Mouse (Mus musculus): ENCODE results near the gene Nt5c3. TPM values are rescaled to one million over a fixed set of nuclear protein-coding genes. Genes with fewer than 3 reads are reported as not detected.

Gene Nt5c3
- polyA plus RNA-seq, 1 experiment from 2014 or later, result 73.3 TPM

- Histone ChIP-seq H3K27me3 (replicated peaks) (no peaks in the 10 kb centered on the region), H3K27ac (no peak overlapping the region), H3K4me3 (replicated peaks) (no peak overlapping the region), H3K9ac (no peak overlapping the region), H3K4me1 (replicated peaks) (0 out of 2 replicates have a peak, but pooled peaks cover 7% of the 10 kb centered on the region), H3K4me2 (replicated peaks) (no peak overlapping the region), H3K36me3 (no peaks in the 10 kb centered on the region), H3K9me3 (no peaks in the 10 kb centered on the region)
- WGBS, result 70% methylated on average over 2 of the region's 2 CpGs
- ATAC-seq, result no peak
These were observed 7.5 kb downstream of the Nt5c3 start for GRCm38 (mm10) chr6:56916279-56916678.

- no peaks in the 10 kb centered on the region for H3K27me3 ChIP-seq (replicated peaks)
- H3K4me1 ChIP-seq (replicated peaks), result 0 out of 2 replicates have a peak, but pooled peaks cover 7% of the 10 kb centered on the region
- H3K9me3 ChIP-seq, result no peaks in the 10 kb centered on the region
- H3K9ac ChIP-seq, result no peak overlapping the region
- no peaks in the 10 kb centered on the region for H3K36me3 ChIP-seq
- 53% methylated on average over 2 of the region's 2 CpGs for WGBS
- no peak overlapping the region for H3K4me3 ChIP-seq (replicated peaks)
- H3K4me2 ChIP-seq (replicated peaks), result no peak overlapping the region
- H3K27ac ChIP-seq, result no peak overlapping the region
- ATAC-seq, result no peak
These were observed 10.5 kb downstream of the Nt5c3 start for GRCm38 (mm10) chr6:56913092-56913858.

GRCm38 (mm10) chr6:56910910-56911309 is 12.8 kb downstream of the Nt5c3 start:
- 0 out of 2 replicates have a peak, but pooled peaks cover 7% of the 10 kb centered on the region for H3K4me1 ChIP-seq (replicated peaks)
- H3K4me2 ChIP-seq (replicated peaks), result no peak overlapping the region
- no peak for ATAC-seq
- no peaks in the 10 kb centered on the region for H3K36me3 ChIP-seq
- H3K9ac ChIP-seq, result no peak overlapping the region
- no peaks in the 10 kb centered on the region for H3K27me3 ChIP-seq (replicated peaks)
- 77% methylated on average over 2 of the region's 2 CpGs for WGBS
- no peaks in the 10 kb centered on the region for H3K9me3 ChIP-seq
- H3K4me3 ChIP-seq (replicated peaks), result no peak overlapping the region
- no peak overlapping the region for H3K27ac ChIP-seq

- H3K36me3 ChIP-seq, result no peaks in the 10 kb centered on the region
- H3K4me2 ChIP-seq (replicated peaks), result no peak overlapping the region
- H3K4me1 ChIP-seq (replicated peaks), result peaks cover 12% of the 10 kb centered on the region; the same call in 1 of the 2 replicates
- no peaks in the 10 kb centered on the region for H3K27me3 ChIP-seq (replicated peaks)
- no peaks in the 10 kb centered on the region for H3K9me3 ChIP-seq
- H3K4me3 ChIP-seq (replicated peaks), result no peak overlapping the region
- 11% methylated on average over 4 of the region's 4 CpGs for WGBS
- no peak overlapping the region for H3K27ac ChIP-seq
- peak; percentile 46; the same call in 1 of the 2 replicates for ATAC-seq
- no peak overlapping the region for H3K9ac ChIP-seq
These were observed 14.8 kb downstream of the Nt5c3 start for GRCm38 (mm10) chr6:56908912-56909311.

GRCm38 (mm10) chr6:56908397-56908796 is 15.3 kb downstream of the Nt5c3 start:
- no peaks in the 10 kb centered on the region for H3K27me3 ChIP-seq (replicated peaks)
- no peaks in the 10 kb centered on the region for H3K9me3 ChIP-seq
- ATAC-seq, result no peak

GRCm38 (mm10) chr6:56907973-56908372 is 15.8 kb downstream of the Nt5c3 start:
- Histone ChIP-seq H3K4me1 (replicated peaks) (peaks cover 10% of the 10 kb centered on the region; the same call in 1 of the 2 replicates), H3K36me3 (no peaks in the 10 kb centered on the region), H3K4me2 (replicated peaks) (no peak overlapping the region), H3K27ac (no peak overlapping the region), H3K4me3 (replicated peaks) (no peak overlapping the region), H3K9me3 (no peaks in the 10 kb centered on the region), H3K27me3 (replicated peaks) (no peaks in the 10 kb centered on the region), H3K9ac (no peak overlapping the region)
- no peak for ATAC-seq
- WGBS, result 94% methylated on average over 3 of the region's 3 CpGs

More at GRCm38 (mm10) chr6:56908397-56908796, 15.3 kb downstream of the Nt5c3 start:
- H3K36me3 ChIP-seq, result no peaks in the 10 kb centered on the region
- H3K9ac ChIP-seq, result no peak overlapping the region
- H3K27ac ChIP-seq, result no peak overlapping the region
- WGBS, result 86% methylated on average over 2 of the region's 2 CpGs
- peaks cover 13% of the 10 kb centered on the region; the same call in 1 of the 2 replicates for H3K4me1 ChIP-seq (replicated peaks)
- H3K4me3 ChIP-seq (replicated peaks), result no peak overlapping the region
- no peak overlapping the region for H3K4me2 ChIP-seq (replicated peaks)

- ATAC-seq, result 0 out of 2 replicates have a peak, but pooled peaks have one; percentile 32
- Histone ChIP-seq H3K9me3 (no peaks in the 10 kb centered on the region), H3K4me2 (replicated peaks) (no peak overlapping the region), H3K4me1 (replicated peaks) (peaks cover 13% of the 10 kb centered on the region), H3K36me3 (no peaks in the 10 kb centered on the region), H3K4me3 (replicated peaks) (no peak overlapping the region), H3K9ac (no peak overlapping the region), H3K27me3 (replicated peaks) (no peaks in the 10 kb centered on the region), H3K27ac (no peak overlapping the region)
- 68% methylated on average over 8 of the region's 8 CpGs for WGBS
These were observed 17.4 kb downstream of the Nt5c3 start for GRCm38 (mm10) chr6:56906121-56906846.

GRCm38 (mm10) chr6:56905486-56905885 is 18.2 kb downstream of the Nt5c3 start:
- Histone ChIP-seq H3K27ac (no peak overlapping the region), H3K4me1 (replicated peaks) (peaks cover 17% of the 10 kb centered on the region), H3K4me3 (replicated peaks) (no peak overlapping the region), H3K27me3 (replicated peaks) (no peaks in the 10 kb centered on the region), H3K36me3 (no peaks in the 10 kb centered on the region), H3K9ac (no peak overlapping the region), H3K9me3 (no peaks in the 10 kb centered on the region), H3K4me2 (replicated peaks) (no peak overlapping the region)
- WGBS, result 82% methylated on average over 5 of the region's 5 CpGs
- no peak for ATAC-seq

- no peak for ATAC-seq
- H3K36me3 ChIP-seq, result no peaks in the 10 kb centered on the region
- WGBS, result 61% methylated on average over 2 of the region's 2 CpGs
- H3K4me1 ChIP-seq (replicated peaks), result peaks cover 17% of the 10 kb centered on the region
- no peak overlapping the region for H3K9ac ChIP-seq
- no peak overlapping the region for H3K4me2 ChIP-seq (replicated peaks)
- no peaks in the 10 kb centered on the region for H3K27me3 ChIP-seq (replicated peaks)
- H3K27ac ChIP-seq, result no peak overlapping the region
- no peak overlapping the region for H3K4me3 ChIP-seq (replicated peaks)
- H3K9me3 ChIP-seq, result no peaks in the 10 kb centered on the region
These were observed 18.8 kb downstream of the Nt5c3 start for GRCm38 (mm10) chr6:56904982-56905381.

GRCm38 (mm10) chr6:56904330-56904729 is 19.4 kb downstream of the Nt5c3 start:
- Histone ChIP-seq H3K27ac (no peak overlapping the region; the same call in 1 of the 2 replicates), H3K4me2 (replicated peaks) (no peak overlapping the region)
- 77% methylated on average over 1 of the region's 1 CpGs for WGBS

GRCm38 (mm10) chr6:56903831-56904230 is 19.9 kb downstream of the Nt5c3 start:
- H3K27ac ChIP-seq, result no peak overlapping the region
- ATAC-seq, result no peak
- WGBS, result 31% methylated on average over 6 of the region's 6 CpGs
- no peak overlapping the region for H3K9ac ChIP-seq
- H3K27me3 ChIP-seq (replicated peaks), result no peaks in the 10 kb centered on the region
- H3K36me3 ChIP-seq, result no peaks in the 10 kb centered on the region
- peaks cover 17% of the 10 kb centered on the region for H3K4me1 ChIP-seq (replicated peaks)
- no peaks in the 10 kb centered on the region for H3K9me3 ChIP-seq
- H3K4me2 ChIP-seq (replicated peaks), result no peak overlapping the region
- H3K4me3 ChIP-seq (replicated peaks), result no peak overlapping the region

More at GRCm38 (mm10) chr6:56904330-56904729, 19.4 kb downstream of the Nt5c3 start:
- no peak for ATAC-seq
- no peak overlapping the region for H3K4me3 ChIP-seq (replicated peaks)
- H3K36me3 ChIP-seq, result no peaks in the 10 kb centered on the region
- H3K9me3 ChIP-seq, result no peaks in the 10 kb centered on the region
- no peaks in the 10 kb centered on the region for H3K27me3 ChIP-seq (replicated peaks)
- H3K9ac ChIP-seq, result no peak overlapping the region
- H3K4me1 ChIP-seq (replicated peaks), result peaks cover 17% of the 10 kb centered on the region
